ENCODE assay signal across 2 mouse cellular contexts in genomic region chr14:61606088-61606487, GRCm38 (mm10). TPM values are rescaled to one million over a fixed set of nuclear protein-coding genes. Genes with fewer than 3 reads are reported as not detected.
"Had no signal": no experiment of that assay in that cellular context is flagged by ENCODE, and none has a peak within 500 bp of the region (broad histone marks: within the 10 kb centered on the region; RNA-seq: fewer than 3 reads in every experiment).

No protein-coding gene starts in this region.

RNA-seq across cellular contexts. Expression of gene Kcnrg, which starts 1.2 kb away (rescaled TPM):
- total RNA-seq: gastrocnemius, adult 2 months had no signal
- polyA plus RNA-seq: erythroblast, embryonic 14.5 days had no signal

RNA-seq across cellular contexts. Expression of gene Trim13, which starts 8.0 kb away (rescaled TPM):
- polyA plus RNA-seq: erythroblast, embryonic 14.5 days had no signal
